Mouse (Mus musculus) intestine, postnatal 0 days (tissue): ENCODE measurements around the gene Hcn2. TPM values are rescaled to one million over a fixed set of nuclear protein-coding genes. Genes with fewer than 3 reads are reported as not detected.

Experiments
- ATAC-seq: fragments of 200-750 bp; cut with Nextera tagmentation; 2 replicates; pipeline ENCODE4 v1.8.0; 2017; ENCODE audit warnings: mild to moderate bottlenecking, moderate TSS enrichment, moderate library complexity
- H3K27ac ChIP-seq: fragments of 300-500 bp; sonication (generic); 2 replicates; pipeline ENCODE4 v1.5.1; 2014; ENCODE audit warnings: mild to moderate bottlenecking, low read depth, low read length, moderate library complexity
- H3K27me3 ChIP-seq: fragments of 300-500 bp; sonication (generic); replicated peaks from 2 replicates; pipeline ENCODE4 v1.6.1; 2014; ENCODE audit warnings: low read length, mixed read lengths; ENCODE audit not compliant: control insufficient read depth, insufficient read depth
- H3K36me3 ChIP-seq: fragments of 300-500 bp; sonication (generic); 2 replicates; pipeline ENCODE4 v1.6.1; 2014; ENCODE audit warnings: mild to moderate bottlenecking, moderate library complexity; ENCODE audit not compliant: control insufficient read depth, insufficient read depth
- H3K4me1 ChIP-seq: fragments of 300-500 bp; sonication (generic); replicated peaks from 2 replicates; pipeline ENCODE4 v1.6.1; 2014; ENCODE audit warnings: antibody characterized with exemption, low read length, mixed read lengths; ENCODE audit not compliant: control insufficient read depth, insufficient read depth
- H3K4me2 ChIP-seq: fragments of 300-500 bp; sonication (generic); replicated peaks from 2 replicates; pipeline ENCODE4 v1.6.1; 2014; ENCODE audit warnings: low read depth, mild to moderate bottlenecking, moderate library complexity
- H3K4me3 ChIP-seq: fragments of 300-500 bp; sonication (generic); 2 replicates; pipeline ENCODE4 v1.5.1; 2014; ENCODE audit warnings: low read depth, low read length
- H3K9ac ChIP-seq: fragments of 300-500 bp; sonication (generic); 2 replicates; pipeline ENCODE4 v1.6.1; 2014; ENCODE audit warnings: mild to moderate bottlenecking, low read depth, low read length
- H3K9me3 ChIP-seq: fragments of 300-500 bp; sonication (generic); 2 replicates; pipeline ENCODE4 v1.6.1; 2016; ENCODE audit warnings: mixed run types; ENCODE audit not compliant: control insufficient read depth
- CTCF ChIP-seq: sonication (generic); IDR thresholded peaks from 2 replicates; pipeline ENCODE4 v1.5.1; 2016; ENCODE audit warnings: low read depth, mild to moderate bottlenecking, control low read depth, antibody characterized with exemption, moderate library complexity
- WGBS: fragments of 180-500 bp; shearing (Covaris S2); extraction: QIAGEN DNeasy Blood & Tissue Kit; methylation state at CpG from one replicate; pipeline ENCODE4 v1.1.7; 2014; 5-methylcytosine and 5-hydroxymethylcytosine counted together
- polyA plus RNA-seq: library from polyadenylated mRNA; unstranded; fragments of >200 nt; fragmentation: Nextera tagmentation; extraction: Ambion mirVana; gene quantifications from 2 replicates; pipeline ENCODE4 v1.2.1, GENCODE M21; 2015

The Hcn2 gene
- polyA plus RNA-seq, 1 experiment from 2014 or later = 0.38 TPM

DNA sequence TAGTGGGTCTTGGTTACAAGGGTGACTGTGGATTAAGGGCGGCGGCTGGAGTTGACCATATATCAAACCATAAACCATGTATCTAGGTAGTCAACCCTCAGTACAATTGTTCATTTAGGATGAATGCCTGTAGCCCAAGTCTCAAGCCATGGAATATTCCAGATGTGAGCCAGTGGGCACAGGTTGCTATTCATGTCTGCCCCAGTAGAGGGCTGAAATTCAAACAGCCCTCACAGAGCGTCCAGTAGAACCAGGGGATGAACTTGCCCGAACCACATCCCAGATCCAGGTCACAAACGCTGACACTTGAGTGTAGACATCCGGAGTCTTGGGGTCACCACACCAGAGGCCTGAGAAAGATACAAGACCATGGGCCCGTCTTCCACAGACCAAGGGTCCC is 66.6 kb downstream of the Hcn2 start:
- WGBS = 67% methylated on average over 7 of the region's 7 CpGs
- Histone ChIP-seq H3K4me1 (no peaks in the 10 kb centered on the region; the same call in 1 of the 2 replicates), H3K9me3 (no peaks in the 10 kb centered on the region), H3K27me3 (no peaks in the 10 kb centered on the region), H3K4me2 (no peak overlapping the region), H3K36me3 (no peaks in the 10 kb centered on the region), H3K4me3 (no peak overlapping the region), H3K27ac (no peak overlapping the region), H3K9ac (no peak overlapping the region)
- ATAC-seq = no peak
- TF ChIP-seq CTCF = peak; percentile 63

GRCm38 (mm10) chr10:79783920-79784800 is 67.7 kb downstream of the Hcn2 start:
- no peak overlapping the region for H3K4me2 ChIP-seq
- no peak overlapping the region for H3K27ac ChIP-seq
- H3K27me3 ChIP-seq = no peaks in the 10 kb centered on the region
- no peaks in the 10 kb centered on the region for H3K36me3 ChIP-seq
- no peak overlapping the region for H3K9ac ChIP-seq
- no peak overlapping the region for H3K4me3 ChIP-seq
- H3K9me3 ChIP-seq = no peaks in the 10 kb centered on the region
- no peaks in the 10 kb centered on the region; the same call in 1 of the 2 replicates for H3K4me1 ChIP-seq
- ATAC-seq = no peak
- WGBS = 52% methylated on average over 27 of the region's 27 CpGs
- peak; percentile 68 for TF ChIP-seq CTCF

Other genes starting within 250 kb of the Hcn2 start
- not detected in 2 replicates for gene Vmn2r83, start 247.9 kb upstream of the Hcn2 start, polyA plus RNA-seq
- 141 TPM in 2 replicates for gene Plpp2, start 182.8 kb upstream of the Hcn2 start, polyA plus RNA-seq
- 15.6 and 16.2 TPM in 2 replicates for gene Mier2, start 161.4 kb upstream of the Hcn2 start, polyA plus RNA-seq
- not detected in 2 replicates for gene Theg, start 129.3 kb upstream of the Hcn2 start, polyA plus RNA-seq
- 0.05 TPM in 2 replicates for gene C2cd4c, start 102.6 kb upstream of the Hcn2 start, polyA plus RNA-seq
- gene Shc2, start 78.7 kb upstream of the Hcn2 start, polyA plus RNA-seq = 1.9 and 2.2 TPM in 2 replicates
- not detected in 2 replicates for gene Odf3l2, start 70.9 kb upstream of the Hcn2 start, polyA plus RNA-seq
- gene Madcam1, start 52.1 kb upstream of the Hcn2 start, polyA plus RNA-seq = 15.6 and 16.9 TPM in 2 replicates
- gene Tpgs1, start 47.3 kb upstream of the Hcn2 start, polyA plus RNA-seq = 47.6 and 48.5 TPM in 2 replicates
- gene Cdc34, start 34.4 kb upstream of the Hcn2 start, polyA plus RNA-seq = 88.0 and 89.6 TPM in 2 replicates
- gene Gzmm, start 27.6 kb upstream of the Hcn2 start, polyA plus RNA-seq = 0.16 and 0.26 TPM in 2 replicates
- 888 and 937 TPM in 2 replicates for gene Bsg, start 12.1 kb upstream of the Hcn2 start, polyA plus RNA-seq
- 18.7 and 20.1 TPM in 2 replicates for gene Polrmt, start 29.9 kb downstream of the Hcn2 start, polyA plus RNA-seq
- gene Fgf22, start 38.4 kb downstream of the Hcn2 start, polyA plus RNA-seq = 0.13 TPM in 1 of 2 replicates, not detected in the other
- 41.2 and 43.5 TPM in 2 replicates for gene Rnf126, start 50.3 kb downstream of the Hcn2 start, polyA plus RNA-seq
- gene Fstl3, start 60.6 kb downstream of the Hcn2 start, polyA plus RNA-seq = 7.3 and 8.9 TPM in 2 replicates
- 0.07 TPM in 1 of 2 replicates, not detected in the other for gene Prss57, start 74.3 kb downstream of the Hcn2 start, polyA plus RNA-seq
- gene Palm, start 76.9 kb downstream of the Hcn2 start, polyA plus RNA-seq = 19.9 and 21.1 TPM in 2 replicates
- gene Misp, start 104.4 kb downstream of the Hcn2 start, polyA plus RNA-seq = 254 and 255 TPM in 2 replicates
- gene Ptbp1, start 137.8 kb downstream of the Hcn2 start, polyA plus RNA-seq = 86.9 and 92.2 TPM in 2 replicates
- 1.1 TPM in 2 replicates for gene Prtn3, start 157.8 kb downstream of the Hcn2 start, polyA plus RNA-seq
- gene Plppr3, start 158.0 kb downstream of the Hcn2 start, polyA plus RNA-seq = 6.2 and 7.2 TPM in 2 replicates
- gene Elane, start 169.6 kb downstream of the Hcn2 start, polyA plus RNA-seq = not detected in 2 replicates
- gene Cfd, start 174.2 kb downstream of the Hcn2 start, polyA plus RNA-seq = not detected in 2 replicates
- gene Med16, start 192.3 kb downstream of the Hcn2 start, polyA plus RNA-seq = 17.0 and 17.8 TPM in 2 replicates
- 2.9 and 17.9 TPM in 2 replicates for gene Gm26602, start 194.2 kb downstream of the Hcn2 start, polyA plus RNA-seq
- 0.21 and 0.47 TPM in 2 replicates for gene Kiss1r, start 200.3 kb downstream of the Hcn2 start, polyA plus RNA-seq
- gene R3hdm4, start 204.6 kb downstream of the Hcn2 start, polyA plus RNA-seq = 62.0 and 62.8 TPM in 2 replicates
- 8.7 and 13.2 TPM in 2 replicates for gene Arid3a, start 210.4 kb downstream of the Hcn2 start, polyA plus RNA-seq
- 41.9 and 44.0 TPM in 2 replicates for gene Wdr18, start 243.5 kb downstream of the Hcn2 start, polyA plus RNA-seq